Mouse (Mus musculus) lung, postnatal 0 days (tissue): ENCODE measurements around the gene Mdm2.

Experiments used
- CTCF ChIP-seq: IDR thresholded peaks from 2 replicates; pipeline ENCODE4 v1.5.1; 2016; ENCODE audit warnings: antibody characterized with exemption, mild to moderate bottlenecking
- EP300 ChIP-seq: IDR thresholded peaks from 2 replicates; pipeline ENCODE4 v1.6.1; 2016; ENCODE audit warnings: antibody characterized with exemption, mild to moderate bottlenecking, control low read depth

GRCm38 (mm10) chr10:117730140-117730539 is 19.6 kb upstream of the Mdm2 start:
- TF ChIP-seq CTCF (no peak), EP300 (no peak)
